Mouse (Mus musculus): ENCODE data around the gene Nfix. TPM values are rescaled to one million over a fixed set of nuclear protein-coding genes. Genes with fewer than 3 reads are reported as not detected.
A peak's percentile ranks its signal among the peaks of the same experiment; 100 is the strongest.

Gene Nfix
- polyA plus RNA-seq, 1 experiment: 65.7 TPM

GRCm38 (mm10) chr8:84783198-84783918 lies 16.8 kb downstream of the Nfix start:
- H3K4me2 ChIP-seq (ENCODE audit: low read depth): peak overlapping the region; percentile 77
- no peaks in the 10 kb centered on the region for H3K27me3 ChIP-seq (ENCODE audit: control insufficient read depth, insufficient read depth, insufficient read length)
- no peaks in the 10 kb centered on the region for H3K36me3 ChIP-seq (ENCODE audit: control insufficient read depth, insufficient read depth)
- H3ac ChIP-seq (ENCODE audit: control insufficient read depth, insufficient read length): no peak overlapping the region
- H3K4me3 ChIP-seq: no peak overlapping the region
- peaks cover 83% of the 10 kb centered on the region for H3K79me2 ChIP-seq (ENCODE audit: control insufficient read depth, insufficient read depth)
- TF ChIP-seq CEBPB (IDR thresholded peaks at IDR 0.05; ENCODE audit: insufficient read depth, poor library complexity, severe bottlenecking) (no peak), E2F4 (IDR thresholded peaks at IDR 0.05; ENCODE audit: insufficient read depth) (no peak), MYOD1 (IDR thresholded peaks at IDR 0.05; ENCODE audit: control insufficient read depth in 1 of 3, insufficient read length in 2 of 3, low read depth in 2 of 3) (no peak), TCF3 (IDR thresholded peaks at IDR 0.05; ENCODE audit: insufficient read length, low read depth) (no peak), SRF (IDR thresholded peaks at IDR 0.05; ENCODE audit: control insufficient read depth, insufficient read length, low read depth) (no peak), POLR2AphosphoS2 (IDR thresholded peaks at IDR 0.05; ENCODE audit: insufficient read length, low read depth) (no peak), USF1 (IDR thresholded peaks at IDR 0.05; ENCODE audit: low read depth) (no peak), TCF12 (IDR thresholded peaks at IDR 0.05; ENCODE audit: insufficient read depth, poor library complexity, severe bottlenecking) (no peak), MAX (IDR thresholded peaks at IDR 0.05; ENCODE audit: low read depth) (no peak), REST (IDR thresholded peaks at IDR 0.05; ENCODE audit: insufficient read depth, insufficient read length) (no peak), MYOG (IDR thresholded peaks at IDR 0.05; ENCODE audit: control insufficient read depth in 1 of 3, insufficient read depth in 1 of 3, insufficient read length in 2 of 3, low read depth in 2 of 3) (no peak), POLR2A (IDR thresholded peaks at IDR 0.05; ENCODE audit: insufficient read length, low read depth) (no peak)

GRCm38 (mm10) chr8:84782680-84783079 lies 17.5 kb downstream of the Nfix start:
- H3K27me3 ChIP-seq (ENCODE audit: control insufficient read depth, insufficient read depth, insufficient read length): no peaks in the 10 kb centered on the region
- no peak for TF ChIP-seq TCF3 (IDR thresholded peaks at IDR 0.05; ENCODE audit: insufficient read length, low read depth)
- no peak for TF ChIP-seq CEBPB (IDR thresholded peaks at IDR 0.05; ENCODE audit: insufficient read depth, poor library complexity, severe bottlenecking)
- no peak for TF ChIP-seq USF1 (IDR thresholded peaks at IDR 0.05; ENCODE audit: low read depth)
- TF ChIP-seq MYOG (IDR thresholded peaks at IDR 0.05; ENCODE audit: control insufficient read depth in 1 of 3, insufficient read depth in 1 of 3, insufficient read length in 2 of 3, low read depth in 2 of 3): no peak
- no peak for TF ChIP-seq MYOD1 (IDR thresholded peaks at IDR 0.05; ENCODE audit: control insufficient read depth in 1 of 3, insufficient read length in 2 of 3, low read depth in 2 of 3)
- TF ChIP-seq POLR2A (IDR thresholded peaks at IDR 0.05; ENCODE audit: insufficient read length, low read depth): no peak
- no peak for TF ChIP-seq REST (IDR thresholded peaks at IDR 0.05; ENCODE audit: insufficient read depth, insufficient read length)
- no peak for TF ChIP-seq POLR2AphosphoS2 (IDR thresholded peaks at IDR 0.05; ENCODE audit: insufficient read length, low read depth)
- no peak for TF ChIP-seq E2F4 (IDR thresholded peaks at IDR 0.05; ENCODE audit: insufficient read depth)
- H3K79me2 ChIP-seq (ENCODE audit: control insufficient read depth, insufficient read depth): peaks cover 84% of the 10 kb centered on the region
- no peak overlapping the region for H3K4me2 ChIP-seq (ENCODE audit: low read depth)
- no peak overlapping the region for H3ac ChIP-seq (ENCODE audit: control insufficient read depth, insufficient read length)
- no peak overlapping the region for H3K4me3 ChIP-seq
- no peaks in the 10 kb centered on the region for H3K36me3 ChIP-seq (ENCODE audit: control insufficient read depth, insufficient read depth)

GRCm38 (mm10) chr8:84781686-84782505 lies 18.2 kb downstream of the Nfix start:
- Histone ChIP-seq H3K27me3 (ENCODE audit: control insufficient read depth, insufficient read depth, insufficient read length) (no peaks in the 10 kb centered on the region), H3K4me3 (no peak overlapping the region), H3K79me2 (ENCODE audit: control insufficient read depth, insufficient read depth) (peaks cover 87% of the 10 kb centered on the region), H3K4me2 (ENCODE audit: low read depth) (peak overlapping the region; percentile 21), H3ac (ENCODE audit: control insufficient read depth, insufficient read length) (no peak overlapping the region), H3K36me3 (ENCODE audit: control insufficient read depth, insufficient read depth) (no peaks in the 10 kb centered on the region)
- no peak for TF ChIP-seq MAX (IDR thresholded peaks at IDR 0.05; ENCODE audit: low read depth)
- no peak for TF ChIP-seq MYOG (IDR thresholded peaks at IDR 0.05; ENCODE audit: control insufficient read depth in 1 of 3, insufficient read depth in 1 of 3, insufficient read length in 2 of 3, low read depth in 2 of 3)
- no peak for TF ChIP-seq CEBPB (IDR thresholded peaks at IDR 0.05; ENCODE audit: insufficient read depth, poor library complexity, severe bottlenecking)
- no peak for TF ChIP-seq TCF12 (IDR thresholded peaks at IDR 0.05; ENCODE audit: insufficient read depth, poor library complexity, severe bottlenecking)
- no peak for TF ChIP-seq SRF (IDR thresholded peaks at IDR 0.05; ENCODE audit: control insufficient read depth, insufficient read length, low read depth)
- no peak for TF ChIP-seq REST (IDR thresholded peaks at IDR 0.05; ENCODE audit: insufficient read depth, insufficient read length)
- TF ChIP-seq USF1 (IDR thresholded peaks at IDR 0.05; ENCODE audit: low read depth): no peak
- no peak for TF ChIP-seq MYOD1 (IDR thresholded peaks at IDR 0.05; ENCODE audit: control insufficient read depth in 1 of 3, insufficient read length in 2 of 3, low read depth in 2 of 3)
- no peak for TF ChIP-seq POLR2A (IDR thresholded peaks at IDR 0.05; ENCODE audit: insufficient read length, low read depth)
- no peak for TF ChIP-seq POLR2AphosphoS2 (IDR thresholded peaks at IDR 0.05; ENCODE audit: insufficient read length, low read depth)
- no peak for TF ChIP-seq TCF3 (IDR thresholded peaks at IDR 0.05; ENCODE audit: insufficient read length, low read depth)
- TF ChIP-seq E2F4 (IDR thresholded peaks at IDR 0.05; ENCODE audit: insufficient read depth): no peak

- Histone ChIP-seq H3K79me2 (ENCODE audit: control insufficient read depth, insufficient read depth) (peaks cover 93% of the 10 kb centered on the region), H3K4me2 (ENCODE audit: low read depth) (peak overlapping the region; percentile 92), H3K36me3 (ENCODE audit: control insufficient read depth, insufficient read depth) (no peaks in the 10 kb centered on the region), H3K4me3 (no peak overlapping the region), H3ac (ENCODE audit: control insufficient read depth, insufficient read length) (no peak overlapping the region), H3K27me3 (ENCODE audit: control insufficient read depth, insufficient read depth, insufficient read length) (no peaks in the 10 kb centered on the region)
- no peak for TF ChIP-seq TCF12 (IDR thresholded peaks at IDR 0.05; ENCODE audit: insufficient read depth, poor library complexity, severe bottlenecking)
- no peak for TF ChIP-seq USF1 (IDR thresholded peaks at IDR 0.05; ENCODE audit: low read depth)
- TF ChIP-seq MYOG (IDR thresholded peaks at IDR 0.05; ENCODE audit: control insufficient read depth in 1 of 3, insufficient read depth in 1 of 3, insufficient read length in 2 of 3, low read depth in 2 of 3): no peak
These were observed 19.0 kb downstream of the Nfix start for GRCm38 (mm10) chr8:84780949-84781680.

Measured in myocyte (in vitro differentiated cells).